Mouse (Mus musculus): ENCODE measurements around the gene Itih5. TPM values are rescaled to one million over a fixed set of nuclear protein-coding genes. Genes with fewer than 3 reads are reported as not detected.

Gene Itih5
- polyA plus RNA-seq, 1 experiment from 2014 or later = not detected

GRCm38 (mm10) chr2:10221862-10222261 is 68.5 kb downstream of the Itih5 start:
- TF ChIP-seq CTCF (IDR thresholded peaks at IDR 0.05) = no peak
- in situ Hi-C loops (cut with MboI; ENCODE audit: low pct_unique_long_range_greater_than_20kb) = no loop called here

DNA sequence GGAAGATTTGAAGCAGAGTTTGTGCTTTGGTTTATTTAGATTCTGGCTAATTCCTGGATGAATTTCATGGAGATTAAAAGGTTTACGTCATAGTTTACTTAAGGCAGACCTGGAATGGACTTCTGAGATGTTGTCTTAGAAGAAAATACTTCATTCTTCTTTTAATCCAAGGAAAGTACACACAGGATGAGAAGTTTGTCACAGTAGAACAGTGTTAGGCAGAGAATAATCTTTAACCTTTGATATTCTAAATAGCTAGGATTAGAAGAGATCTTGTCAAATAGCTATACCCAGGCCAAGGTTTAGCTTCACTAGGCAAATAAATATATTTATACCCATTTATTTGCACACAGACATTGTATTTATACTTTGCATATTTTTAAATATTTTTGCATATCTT is 73.5 kb downstream of the Itih5 start:
- no peak for ATAC-seq
- ChIA-PET POLR2A (no interaction called here), CTCF (no interaction called here)
- no peaks in the 10 kb centered on the region for H3K27me3 ChIP-seq
- no peak for DNase-seq (ENCODE audit: low read depth, low spot score)
- no peak for TF ChIP-seq CTCF (IDR thresholded peaks at IDR 0.05)
- in situ Hi-C loops (cut with MboI; ENCODE audit: low pct_unique_long_range_greater_than_20kb) = no loop called here

More at GRCm38 (mm10) chr2:10221862-10222261, 68.5 kb downstream of the Itih5 start:
- no peak for DNase-seq (ENCODE audit: low read depth, low spot score)
- no peak for ATAC-seq
- ChIA-PET CTCF (no interaction called here), POLR2A (no interaction called here)
- H3K27me3 ChIP-seq = no peaks in the 10 kb centered on the region

- DNase-seq (ENCODE audit: low read depth, low spot score) (no peak), ATAC-seq (no peak)
- no peaks in the 10 kb centered on the region for H3K27me3 ChIP-seq
- ChIA-PET CTCF (no interaction called here), POLR2A (no interaction called here)
- in situ Hi-C loops (cut with MboI; ENCODE audit: low pct_unique_long_range_greater_than_20kb) = no loop called here
- no peak for TF ChIP-seq CTCF (IDR thresholded peaks at IDR 0.05)
Measured at GRCm38 (mm10) chr2:10231971-10232370, 78.6 kb downstream of the Itih5 start.

- CTCF ChIA-PET = no interaction called here
- ATAC-seq (no peak), DNase-seq (ENCODE audit: low read depth, low spot score) (no peak)
- POLR2A ChIA-PET = no interaction called here
- no peaks in the 10 kb centered on the region for H3K27me3 ChIP-seq
- in situ Hi-C loops (cut with MboI; ENCODE audit: low pct_unique_long_range_greater_than_20kb) = no loop called here
- no peak for TF ChIP-seq CTCF (IDR thresholded peaks at IDR 0.05)
Measured at GRCm38 (mm10) chr2:10236554-10236953, 83.2 kb downstream of the Itih5 start.

DNA sequence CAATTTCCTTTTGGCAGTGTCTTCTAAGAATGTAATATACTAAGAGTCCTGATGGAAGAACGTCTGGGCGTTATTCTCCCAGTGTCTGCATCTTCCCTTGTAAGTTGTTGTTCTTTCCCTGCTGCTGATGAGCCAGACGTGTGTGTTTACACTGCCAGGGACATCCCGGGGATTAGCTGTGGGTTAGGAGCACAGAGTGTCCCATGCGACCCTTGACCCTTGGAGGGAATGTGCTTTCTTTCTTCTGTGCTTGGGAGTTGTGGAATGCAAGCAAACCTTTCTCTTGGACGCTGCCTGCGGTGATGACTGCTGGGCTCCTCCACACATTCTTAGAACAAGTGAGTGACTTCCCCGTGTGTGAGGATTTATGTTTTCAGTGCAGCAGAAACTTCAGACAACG is 89.6 kb downstream of the Itih5 start:
- in situ Hi-C loops (cut with MboI; ENCODE audit: low pct_unique_long_range_greater_than_20kb) = no loop called here
- ATAC-seq = no peak

DNA sequence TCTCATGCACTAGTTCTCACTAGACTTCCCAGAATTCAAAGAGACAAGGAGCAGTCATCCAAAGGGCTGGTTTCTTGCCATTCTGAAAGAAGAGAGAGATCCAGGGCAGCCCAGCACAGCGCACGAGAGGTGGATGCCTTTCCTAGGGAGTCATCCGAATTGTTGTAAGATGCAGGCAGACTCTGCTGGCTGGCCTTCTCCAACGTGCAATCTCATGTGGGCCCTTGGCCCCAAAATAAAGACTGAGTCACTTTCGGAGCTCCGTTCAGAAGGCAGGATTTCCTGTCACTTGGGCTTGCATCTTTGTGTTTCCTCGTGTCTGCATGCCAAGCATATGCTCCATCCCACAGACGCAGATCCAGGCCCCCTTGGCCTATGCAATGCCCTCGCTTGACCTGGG is 97.1 kb downstream of the Itih5 start:
- in situ Hi-C loops (cut with MboI; ENCODE audit: low pct_unique_long_range_greater_than_20kb) = no loop called here
- peaks cover 6% of the 10 kb centered on the region for H3K27me3 ChIP-seq
- no peak for ATAC-seq
- TF ChIP-seq CTCF (IDR thresholded peaks at IDR 0.05) = no peak
- ChIA-PET CTCF (interaction anchor here (1.4 kb wide), 1 partner anchor 10 kb away, joined by 3 read pairs; no protein-coding TSS in a partner anchor), POLR2A (no interaction called here)
- no peak for DNase-seq (ENCODE audit: low read depth, low spot score)

More for the DNA sequence above, 89.6 kb downstream of the Itih5 start:
- no peaks in the 10 kb centered on the region for H3K27me3 ChIP-seq
- POLR2A ChIA-PET = no interaction called here
- DNase-seq (ENCODE audit: low read depth, low spot score) = no peak
- TF ChIP-seq CTCF (IDR thresholded peaks at IDR 0.05) = no peak
- CTCF ChIA-PET = no interaction called here

DNA sequence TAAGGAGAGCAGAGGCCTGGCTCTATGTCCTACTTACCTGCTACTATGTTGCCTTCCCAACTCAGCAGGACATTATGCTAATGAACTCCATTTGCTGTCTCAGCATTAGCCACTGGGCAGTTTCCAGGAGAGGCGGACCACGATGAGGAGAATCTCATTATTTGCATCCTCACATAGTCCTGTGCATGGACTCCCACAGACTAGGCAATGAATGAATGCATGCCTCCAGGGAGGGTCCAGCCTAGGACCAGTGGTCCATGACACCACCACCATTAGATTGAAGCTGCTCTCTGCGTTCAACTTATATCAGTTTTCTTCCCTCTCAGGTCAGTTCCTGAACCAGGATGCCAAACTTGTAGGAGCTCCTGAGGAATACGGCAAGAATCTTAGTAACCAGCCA is 97.6 kb downstream of the Itih5 start:
- POLR2A ChIA-PET = no interaction called here
- in situ Hi-C loops (cut with MboI; ENCODE audit: low pct_unique_long_range_greater_than_20kb) = no loop called here
- DNase-seq (ENCODE audit: low read depth, low spot score) (no peak), ATAC-seq (no peak)
- peaks cover 6% of the 10 kb centered on the region for H3K27me3 ChIP-seq
- no peak for TF ChIP-seq CTCF (IDR thresholded peaks at IDR 0.05)
- CTCF ChIA-PET = interaction anchor here (1.4 kb wide), 1 partner anchor 10 kb away, joined by 3 read pairs; no protein-coding TSS in a partner anchor

DNA sequence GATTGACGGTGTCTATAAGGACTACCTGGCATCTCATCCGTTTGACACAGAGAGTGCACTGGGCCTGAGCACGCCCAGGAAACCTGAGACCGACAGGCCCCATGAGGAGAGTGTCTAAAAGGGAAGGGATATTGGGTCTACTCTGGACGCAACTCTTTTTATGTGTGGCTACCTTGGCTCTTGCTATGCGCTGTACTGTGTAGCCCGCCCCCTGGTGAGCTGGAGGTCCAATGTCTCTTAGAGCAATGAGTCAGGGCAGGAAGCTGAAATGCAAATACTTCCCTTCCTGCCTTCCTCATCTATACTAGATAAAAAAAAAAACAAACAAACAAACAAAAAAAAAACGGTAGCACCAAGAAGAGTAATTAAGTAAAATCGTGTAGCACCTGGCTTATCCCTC is 98.1 kb downstream of the Itih5 start:
- CTCF ChIA-PET = no interaction called here
- no peak for TF ChIP-seq CTCF (IDR thresholded peaks at IDR 0.05)
- in situ Hi-C loops (cut with MboI; ENCODE audit: low pct_unique_long_range_greater_than_20kb) = no loop called here
- ATAC-seq (no peak), DNase-seq (ENCODE audit: low read depth, low spot score) (no peak)
- peaks cover 6% of the 10 kb centered on the region for H3K27me3 ChIP-seq
- POLR2A ChIA-PET = no interaction called here

- POLR2A ChIA-PET = no interaction called here
- ATAC-seq = no peak
- DNase-seq (ENCODE audit: low read depth, low spot score) = no peak
- CTCF ChIA-PET = no interaction called here
- in situ Hi-C loops (cut with MboI; ENCODE audit: low pct_unique_long_range_greater_than_20kb) = no loop called here
- peaks cover 6% of the 10 kb centered on the region for H3K27me3 ChIP-seq
- TF ChIP-seq CTCF (IDR thresholded peaks at IDR 0.05) = no peak
Measured at GRCm38 (mm10) chr2:10252016-10252415, 98.6 kb downstream of the Itih5 start.

GRCm38 (mm10) chr2:10253351-10253750 is 100.0 kb downstream of the Itih5 start:
- peaks cover 6% of the 10 kb centered on the region for H3K27me3 ChIP-seq
- in situ Hi-C loops (cut with MboI; ENCODE audit: low pct_unique_long_range_greater_than_20kb) = no loop called here
- ATAC-seq (no peak), DNase-seq (ENCODE audit: low read depth, low spot score) (no peak)
- POLR2A ChIA-PET = interaction anchor here (0.6 kb wide), 1 partner anchor 829 kb away, joined by 3 read pairs; no protein-coding TSS in a partner anchor
- CTCF ChIA-PET = no interaction called here
- TF ChIP-seq CTCF (IDR thresholded peaks at IDR 0.05) = no peak

- CTCF ChIA-PET = no interaction called here
- no peak for DNase-seq (ENCODE audit: low read depth, low spot score)
- no peak for TF ChIP-seq CTCF (IDR thresholded peaks at IDR 0.05)
- in situ Hi-C loops (cut with MboI; ENCODE audit: low pct_unique_long_range_greater_than_20kb) = no loop called here
- H3K27me3 ChIP-seq = peaks cover 6% of the 10 kb centered on the region
- POLR2A ChIA-PET = no interaction called here
- ATAC-seq = no peak
Measured at GRCm38 (mm10) chr2:10256949-10257348, 103.6 kb downstream of the Itih5 start.

DNA sequence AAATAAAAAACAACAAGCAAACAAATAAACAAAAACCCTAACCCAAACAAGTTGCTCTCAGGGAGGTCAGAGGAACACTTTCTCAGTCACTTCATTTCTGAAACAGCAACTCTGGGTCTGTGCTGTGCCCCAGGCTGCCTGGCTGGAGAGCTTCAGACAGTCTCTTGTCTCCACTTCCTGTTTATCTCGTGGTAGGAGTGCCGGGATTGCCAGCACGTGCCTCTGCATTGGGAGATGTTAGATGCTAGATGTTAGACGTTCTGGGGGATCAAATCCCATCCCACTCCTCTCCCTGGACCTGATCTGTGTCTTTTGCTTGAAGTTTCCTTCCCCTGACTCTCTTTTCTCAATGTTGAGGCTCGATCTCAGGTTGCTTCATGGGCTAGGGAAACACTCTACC is 104.9 kb downstream of the Itih5 start:
- ATAC-seq (no peak), DNase-seq (ENCODE audit: low read depth, low spot score) (no peak)
- in situ Hi-C loops (cut with MboI; ENCODE audit: low pct_unique_long_range_greater_than_20kb) = no loop called here
- TF ChIP-seq CTCF (IDR thresholded peaks at IDR 0.05) = no peak
- POLR2A ChIA-PET = no interaction called here
- peaks cover 6% of the 10 kb centered on the region for H3K27me3 ChIP-seq
- CTCF ChIA-PET = no interaction called here

Measured in Patski (cell line).